Mouse (Mus musculus): ENCODE data around the gene Rab38. TPM values are rescaled to one million over a fixed set of nuclear protein-coding genes. Genes with fewer than 3 reads are reported as not detected.
A peak's percentile ranks its signal among the peaks of the same experiment; 100 is the strongest.

Rab38 gene
- total RNA-seq (2022), result under 1 TPM in 2 of 4 experiments, not detected in 2; 0.27 to 0.41 TPM

- DNase-seq (ENCODE audit: low spot score), result peak; percentile 1
These were observed at the start of gene Rab38 for GRCm38 (mm10) chr7:88429786-88430691. Gene Rab38, plus strand, starts transcription at chr7:88430273.

GRCm38 (mm10) chr7:88394568-88394967 lies 35.5 kb upstream of the Rab38 start:
- DNase-seq (ENCODE audit: low spot score), result no peak

GRCm38 (mm10) chr7:88395745-88396144 lies 34.3 kb upstream of the Rab38 start:
- no peak for DNase-seq (ENCODE audit: low spot score)

GRCm38 (mm10) chr7:88405311-88405710 lies 24.8 kb upstream of the Rab38 start:
- no peak for DNase-seq (ENCODE audit: low spot score)

- DNase-seq (ENCODE audit: low spot score), result no peak
These were observed 23.6 kb upstream of the Rab38 start for GRCm38 (mm10) chr7:88406466-88406865.

- DNase-seq (ENCODE audit: low spot score), result no peak
These were observed 8.3 kb upstream of the Rab38 start for GRCm38 (mm10) chr7:88421821-88422220.

GRCm38 (mm10) chr7:88423889-88424288 lies 6.2 kb upstream of the Rab38 start:
- no peak for DNase-seq (ENCODE audit: low spot score)

- no peak for DNase-seq (ENCODE audit: low spot score)
These were observed 4.3 kb upstream of the Rab38 start for GRCm38 (mm10) chr7:88425744-88426143.

- no peak for DNase-seq (ENCODE audit: low spot score)
These were observed 2.6 kb upstream of the Rab38 start for GRCm38 (mm10) chr7:88427484-88427883.

- DNase-seq (ENCODE audit: low spot score), result no peak
These were observed 615 bp downstream of the Rab38 start for GRCm38 (mm10) chr7:88430692-88431084.

GRCm38 (mm10) chr7:88440301-88440700 lies 10.2 kb downstream of the Rab38 start:
- no peak for DNase-seq (ENCODE audit: low spot score)

- DNase-seq (ENCODE audit: low spot score), result no peak
These were observed 12.6 kb downstream of the Rab38 start for GRCm38 (mm10) chr7:88442649-88443048.

GRCm38 (mm10) chr7:88443435-88443834 lies 13.4 kb downstream of the Rab38 start:
- DNase-seq (ENCODE audit: low spot score), result no peak

GRCm38 (mm10) chr7:88445320-88445903 lies 15.3 kb downstream of the Rab38 start:
- DNase-seq (ENCODE audit: low spot score), result no peak

GRCm38 (mm10) chr7:88453234-88453633 lies 23.2 kb downstream of the Rab38 start:
- DNase-seq (ENCODE audit: low spot score), result no peak

GRCm38 (mm10) chr7:88457827-88458226 lies 27.8 kb downstream of the Rab38 start:
- no peak for DNase-seq (ENCODE audit: low spot score)

- no peak for DNase-seq (ENCODE audit: low spot score)
These were observed 37.7 kb downstream of the Rab38 start for GRCm38 (mm10) chr7:88467754-88468153.

GRCm38 (mm10) chr7:88482110-88482619 lies 52.1 kb downstream of the Rab38 start:
- no peak for DNase-seq (ENCODE audit: low spot score)

GRCm38 (mm10) chr7:88482628-88483027 lies 52.6 kb downstream of the Rab38 start:
- no peak for DNase-seq (ENCODE audit: low spot score)

- no peak for DNase-seq (ENCODE audit: low spot score)
These were observed 60.9 kb downstream of the Rab38 start for GRCm38 (mm10) chr7:88491020-88491419.

- DNase-seq (ENCODE audit: low spot score), result no peak
These were observed 72.2 kb downstream of the Rab38 start for GRCm38 (mm10) chr7:88502217-88502817.

GRCm38 (mm10) chr7:88509748-88510147 lies 79.7 kb downstream of the Rab38 start:
- no peak for DNase-seq (ENCODE audit: low spot score)
